Comparison of ENCODE assay signal across 13 mouse cellular contexts in the genomic region with DNA sequence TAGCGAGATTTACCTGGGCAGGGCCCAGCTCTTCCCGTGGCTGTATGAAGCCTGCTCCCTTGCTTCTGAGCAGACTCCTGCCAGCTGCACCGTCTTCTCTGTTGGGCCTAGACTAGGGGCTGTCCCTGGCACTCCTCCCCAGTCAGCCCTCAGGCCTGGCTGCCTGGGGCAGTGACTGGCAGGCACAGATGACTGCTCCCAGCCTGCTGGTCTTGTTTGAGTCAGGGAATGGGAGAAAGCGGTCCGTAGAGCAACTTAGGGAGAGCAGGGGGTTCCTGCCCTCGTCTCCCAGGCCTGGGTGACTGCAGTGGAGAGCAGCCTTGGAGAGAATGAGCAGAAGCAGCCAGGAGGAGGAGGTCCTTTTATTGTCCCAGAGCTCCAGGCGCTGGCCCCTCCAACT. TPM values are rescaled to one million over a fixed set of nuclear protein-coding genes. Genes with fewer than 3 reads are reported as not detected.
A peak's percentile ranks its signal among the peaks of the same experiment; 100 is the strongest.
DNase-seq lines count a peak whose midpoint lies in the region; ATAC-seq and TF ChIP-seq lines count a peak whose summit lies in the region.
"Had no signal": no experiment of that assay in that cellular context is flagged by ENCODE, and none has a peak within 500 bp of the region (broad histone marks: within the 10 kb centered on the region; RNA-seq: fewer than 3 reads in every experiment).

No protein-coding gene starts in this region.

- H3K36me3 ChIP-seq in heart, adult 2 months (ENCODE audit: control insufficient read depth, insufficient read depth, low read length), result no peaks in the 10 kb centered on the region; the same call in 1 of the 2 replicates
- H3K36me3 ChIP-seq in heart, embryonic 10.5 days, result peaks cover 78% of the 10 kb centered on the region
- peaks cover 78% of the 10 kb centered on the region for H3K36me3 ChIP-seq in kidney, embryonic 15.5 days
- peaks cover 53% of the 10 kb centered on the region for H3K36me3 ChIP-seq in liver, postnatal 0 days (replicated peaks; ENCODE audit: insufficient read depth, low read length)

- H3K79me2 ChIP-seq in heart, adult 2 months (replicated peaks; ENCODE audit: control insufficient read depth, insufficient read depth, low read length), result no peaks in the 10 kb centered on the region

- intact Hi-C loops in heart, adult 2 months (cut with DNase I), result no loop called here

- 55% methylated on average over 7 of the region's 7 CpGs for WGBS in heart, adult 2 months
- WGBS in heart, embryonic 10.5 days, result 86% methylated on average over 7 of the region's 7 CpGs
- 83% methylated on average over 7 of the region's 7 CpGs for WGBS in kidney, embryonic 15.5 days
- 75% methylated on average over 7 of the region's 7 CpGs for WGBS in liver, postnatal 0 days (ENCODE audit: insufficient replicate concordance)

- ATAC-seq in kidney, embryonic 15.5 days (replicated peaks; ENCODE audit: low FRiP score), result no peak
- ATAC-seq in liver, postnatal 0 days, result no peak
- ATAC-seq: CD4-positive, CD25-positive, alpha-beta regulatory T cell, adult 4 months; forebrain, embryonic 14.5 days had no signal

- no peak overlapping the region for H3K4me2 ChIP-seq in kidney, embryonic 15.5 days
- no peak overlapping the region for H3K4me2 ChIP-seq in liver, postnatal 0 days (ENCODE audit: low read depth, low read length)
- H3K4me2 ChIP-seq: embryonic facial prominence, embryonic 13.5 days; neural tube, embryonic 12.5 days had no signal

- peaks cover 7% of the 10 kb centered on the region for H3K4me1 ChIP-seq in heart, adult 2 months (ENCODE audit: control insufficient read depth, insufficient read depth, low read length)
- peaks cover 10% of the 10 kb centered on the region for H3K4me1 ChIP-seq in heart, embryonic 10.5 days
- peaks cover 8% of the 10 kb centered on the region for H3K4me1 ChIP-seq in kidney, embryonic 15.5 days
- H3K4me1 ChIP-seq in liver, postnatal 0 days (ENCODE audit: insufficient read depth), result peaks cover 22% of the 10 kb centered on the region
- H3K4me1 ChIP-seq: neural tube, embryonic 12.5 days had no signal

- H3K9me3 ChIP-seq in heart, embryonic 10.5 days, result no peaks in the 10 kb centered on the region
- no peaks in the 10 kb centered on the region for H3K9me3 ChIP-seq in kidney, embryonic 15.5 days (replicated peaks)
- no peaks in the 10 kb centered on the region for H3K9me3 ChIP-seq in liver, postnatal 0 days (ENCODE audit: low read length)
- H3K9me3 ChIP-seq: embryonic facial prominence, embryonic 13.5 days; neural tube, embryonic 12.5 days had no signal

- no peak for TF ChIP-seq POLR2A in heart, adult 2 months (IDR thresholded peaks at IDR 0.05; ENCODE audit: insufficient read depth, low read depth, low read length)

- peak in 1 of 2 experiments; percentile 25 for DNase-seq in heart, adult 2 months
- DNase-seq in heart, embryonic 10.5 days (ENCODE audit: low spot score), result no peak
- no peak for DNase-seq in layer of hippocampus, adult 2 months (ENCODE audit: low spot score in 2 of 2)
- DNase-seq in layer of hippocampus, adult 9-11 months, result no peak
- peak; percentile 12 for DNase-seq in liver, postnatal 0 days
- DNase-seq in testis, postnatal 14 days (ENCODE audit: low spot score), result no peak
- DNase-seq: midbrain, embryonic 14.5 days; thymus, postnatal 36 days had no signal

- peak overlapping the region; percentile 9; the same call in 1 of the 2 replicates for H3K9ac ChIP-seq in heart, adult 2 months (ENCODE audit: low read depth, low read length)
- no peak overlapping the region for H3K9ac ChIP-seq in kidney, embryonic 15.5 days
- H3K9ac ChIP-seq in liver, postnatal 0 days (replicated peaks), result no peak overlapping the region
- H3K9ac ChIP-seq: embryonic facial prominence, embryonic 13.5 days; neural tube, embryonic 12.5 days had no signal

- TF ChIP-seq EP300 in heart, adult 2 months (IDR thresholded peaks at IDR 0.05; ENCODE audit: insufficient read depth, low read depth, low read length), result no peak
- no peak for TF ChIP-seq EP300 in liver, postnatal 0 days (IDR thresholded peaks at IDR 0.05; ENCODE audit: low read depth)

- H3K27ac ChIP-seq in heart, adult 2 months, result peak overlapping the region; percentile 73
- H3K27ac ChIP-seq in heart, embryonic 10.5 days, result no peak overlapping the region
- peak overlapping the region; percentile 46 for H3K27ac ChIP-seq in layer of hippocampus, adult 2 months
- peak overlapping the region; percentile 25; the same call in 1 of the 2 replicates for H3K27ac ChIP-seq in kidney, embryonic 15.5 days
- H3K27ac ChIP-seq in liver, postnatal 0 days (ENCODE audit: low read depth), result no peak overlapping the region
- H3K27ac ChIP-seq: embryonic facial prominence, embryonic 13.5 days; neural tube, embryonic 12.5 days had no signal

- TF ChIP-seq CTCF in heart, adult 2 months (IDR thresholded peaks at IDR 0.05), result no peak
- TF ChIP-seq CTCF in layer of hippocampus, adult 2 months (conservative IDR thresholded peaks at IDR 0.05), result no peak
- no peak for TF ChIP-seq CTCF in liver, postnatal 0 days (IDR thresholded peaks at IDR 0.05; ENCODE audit: low read depth)

- H3K27me3 ChIP-seq in heart, adult 2 months (ENCODE audit: control insufficient read depth, insufficient read depth, low read length), result no peaks in the 10 kb centered on the region
- no peaks in the 10 kb centered on the region for H3K27me3 ChIP-seq in heart, embryonic 10.5 days (ENCODE audit: insufficient read depth, poor library complexity, severe bottlenecking)
- H3K27me3 ChIP-seq in kidney, embryonic 15.5 days, result no peaks in the 10 kb centered on the region
- H3K27me3 ChIP-seq in liver, postnatal 0 days (ENCODE audit: insufficient read depth, low read length), result no peaks in the 10 kb centered on the region
- H3K27me3 ChIP-seq: embryonic facial prominence, embryonic 13.5 days; neural tube, embryonic 12.5 days had no signal

- no peak overlapping the region for H3K4me3 ChIP-seq in heart, adult 2 months
- no peak overlapping the region for H3K4me3 ChIP-seq in heart, embryonic 10.5 days
- H3K4me3 ChIP-seq in layer of hippocampus, adult 2 months, result no peak overlapping the region
- H3K4me3 ChIP-seq in kidney, embryonic 15.5 days (replicated peaks), result no peak overlapping the region
- no peak overlapping the region for H3K4me3 ChIP-seq in liver, postnatal 0 days (ENCODE audit: low read depth, low read length)
- H3K4me3 ChIP-seq: embryonic facial prominence, embryonic 13.5 days; neural tube, embryonic 12.5 days had no signal

RNA-seq across cellular contexts. Expression of a gene that starts 17.4 kb away (rescaled TPM):
- total RNA-seq in heart, adult 2 months (2021), result 10 to 100 TPM in 1 of 2 experiments, 1 to 10 TPM in 1; 8.2 to 11.0 TPM
- 15.7 and 17.3 TPM in 2 replicates for polyA plus RNA-seq in heart, adult 2 months (2012; rRNA removed)
- 13.5 and 15.6 TPM in 2 replicates for polyA plus RNA-seq in heart, embryonic 10.5 days (2016; fragmentation: Nextera tagmentation; extraction: Ambion mirVana)
- 10 to 100 TPM; 33.5 to 37.2 TPM for total RNA-seq in layer of hippocampus, adult 2 months (2021)
- polyA plus RNA-seq in kidney, embryonic 15.5 days (2015; fragmentation: Nextera tagmentation; extraction: Ambion mirVana), result 23.6 and 24.1 TPM in 2 replicates
- 3.7 and 4.5 TPM in 2 replicates for polyA plus RNA-seq in liver, postnatal 0 days (2015; fragmentation: Nextera tagmentation; extraction: Ambion mirVana)

RNA-seq across cellular contexts. Expression of a gene that starts 17.6 kb away (rescaled TPM):
- total RNA-seq in heart, adult 2 months (2021), result 1 to 10 TPM; 7.5 to 8.1 TPM
- 8.9 and 9.0 TPM in 2 replicates for polyA plus RNA-seq in heart, adult 2 months (2012; rRNA removed)
- 8.0 and 8.4 TPM in 2 replicates for polyA plus RNA-seq in heart, embryonic 10.5 days (2016; fragmentation: Nextera tagmentation; extraction: Ambion mirVana)
- total RNA-seq in layer of hippocampus, adult 2 months (2021), result 10 to 100 TPM; 77.0 to 77.6 TPM
- 6.4 and 6.6 TPM in 2 replicates for polyA plus RNA-seq in kidney, embryonic 15.5 days (2015; fragmentation: Nextera tagmentation; extraction: Ambion mirVana)
- polyA plus RNA-seq in liver, postnatal 0 days (2015; fragmentation: Nextera tagmentation; extraction: Ambion mirVana), result 0.52 and 0.79 TPM in 2 replicates

RNA-seq across cellular contexts. Expression of a gene that starts 31.6 kb away (rescaled TPM):
- total RNA-seq in heart, adult 2 months (2021), result 10 to 100 TPM; 38.3 to 47.1 TPM
- polyA plus RNA-seq in heart, adult 2 months (2012; rRNA removed), result 26.8 and 40.2 TPM in 2 replicates
- polyA plus RNA-seq in heart, embryonic 10.5 days (2016; fragmentation: Nextera tagmentation; extraction: Ambion mirVana), result 20.8 and 25.5 TPM in 2 replicates
- total RNA-seq in layer of hippocampus, adult 2 months (2021), result 1 to 10 TPM; 7.2 to 9.8 TPM
- polyA plus RNA-seq in kidney, embryonic 15.5 days (2015; fragmentation: Nextera tagmentation; extraction: Ambion mirVana), result 20.6 and 24.4 TPM in 2 replicates
- polyA plus RNA-seq in liver, postnatal 0 days (2015; fragmentation: Nextera tagmentation; extraction: Ambion mirVana), result 10.4 and 10.8 TPM in 2 replicates

RNA-seq across cellular contexts. Expression of a gene that starts 55.7 kb away (rescaled TPM):
- 1,000 to 10,000 TPM; 1,237 to 1,820 TPM for total RNA-seq in heart, adult 2 months (2021)
- 4,085 and 4,474 TPM in 2 replicates for polyA plus RNA-seq in heart, adult 2 months (2012; rRNA removed)
- 2,404 and 4,482 TPM in 2 replicates for polyA plus RNA-seq in heart, embryonic 10.5 days (2016; fragmentation: Nextera tagmentation; extraction: Ambion mirVana)
- not detected for total RNA-seq in layer of hippocampus, adult 2 months (2021)
- polyA plus RNA-seq in kidney, embryonic 15.5 days (2015; fragmentation: Nextera tagmentation; extraction: Ambion mirVana), result 0.31 TPM in 1 of 2 replicates, not detected in the other
- 0.13 TPM in 1 of 2 replicates, not detected in the other for polyA plus RNA-seq in liver, postnatal 0 days (2015; fragmentation: Nextera tagmentation; extraction: Ambion mirVana)
- polyA plus RNA-seq: CD4-positive, CD25-positive, alpha-beta regulatory T cell, adult 4 months had no signal

Comparison
In these comparisons a context has a peak if more than half of its experiments do, and no peak if none do; other contexts are left out.
1. H3K27ac ChIP-seq: peak in heart, adult 2 months (single experiment), layer of hippocampus, adult 2 months (single experiment) and kidney, embryonic 15.5 days (single experiment); none in heart, embryonic 10.5 days (single experiment) and liver, postnatal 0 days (single experiment).